In the genomic region with DNA sequence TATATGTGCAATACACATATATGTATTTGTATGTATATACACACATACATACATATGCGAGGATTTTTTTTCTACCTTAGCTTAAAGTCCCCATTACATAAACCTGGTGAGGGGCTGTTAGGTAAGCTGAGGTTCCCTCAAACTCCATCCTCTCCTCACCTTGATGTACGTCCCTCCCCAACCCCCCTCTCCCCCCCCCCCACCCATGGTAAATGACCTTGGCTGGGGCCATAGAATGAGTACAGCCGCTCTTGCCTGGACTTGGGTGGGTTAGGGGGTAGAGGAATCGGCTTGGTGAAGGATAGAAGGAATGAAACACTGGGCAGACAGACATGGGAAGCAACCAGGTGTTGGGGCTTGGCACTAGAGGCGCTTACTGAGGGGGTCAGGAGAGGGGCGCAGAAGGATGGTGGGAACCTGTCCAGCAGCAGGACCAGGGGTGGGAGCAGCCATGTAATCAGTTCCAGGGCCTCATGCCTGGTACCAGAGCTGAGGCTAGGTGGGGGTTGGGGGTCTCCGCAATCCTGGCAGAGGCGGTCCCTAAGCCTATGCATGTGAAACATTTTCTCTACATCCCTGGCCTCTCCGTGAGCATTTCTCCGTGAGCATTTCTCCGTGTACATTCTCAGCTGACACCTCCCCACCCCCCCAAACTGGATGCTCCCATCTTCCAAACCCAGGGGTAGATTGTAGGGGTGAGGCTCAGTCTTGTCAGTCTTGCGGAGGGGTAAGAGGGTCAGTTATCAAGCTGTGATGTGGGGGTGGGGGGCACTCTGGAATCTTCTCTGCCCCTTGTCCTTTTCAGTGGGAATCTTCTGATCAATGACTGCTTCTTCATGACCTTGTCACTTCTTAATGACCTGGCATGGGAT, we compare ENCODE assay signal across 8 mouse cellular contexts. TPM values are rescaled to one million over a fixed set of nuclear protein-coding genes. Genes with fewer than 3 reads are reported as not detected.
A peak's percentile ranks its signal among the peaks of the same experiment; 100 is the strongest.
DNase-seq lines count a peak whose midpoint lies in the region; ATAC-seq and TF ChIP-seq lines count a peak whose summit lies in the region.

No protein-coding gene starts in this region.

- TF ChIP-seq CTCF in layer of hippocampus, adult 2 months (conservative IDR thresholded peaks at IDR 0.05): no peak

- 26% methylated on average over 12 of the region's 12 CpGs for WGBS in embryonic facial prominence, embryonic 12.5 days

- peak overlapping the region; percentile 65 for H3K9ac ChIP-seq in embryonic facial prominence, embryonic 12.5 days

- peak; percentile 68; the same call in 1 of the 2 replicates for ATAC-seq in embryonic facial prominence, embryonic 12.5 days (ENCODE audit: insufficient number of reproducible peaks, insufficient read depth, low FRiP score, low TSS enrichment)

- no peak for DNase-seq in layer of hippocampus, adult 2 months (ENCODE audit: low spot score in 2 of 2)
- DNase-seq in layer of hippocampus, adult 8-10 months (ENCODE audit: low spot score in 2 of 2): no peak
- DNase-seq in left cerebral cortex, postnatal 36 days (ENCODE audit: low spot score in 2 of 2): peak; percentile 38 to 47
- peak; percentile 20 for DNase-seq in retina, embryonic 14.5 days (ENCODE audit: low spot score)
- DNase-seq in layer of hippocampus, adult 9-10 months (ENCODE audit: low spot score): no peak
- DNase-seq in layer of hippocampus, postnatal 14 days (ENCODE audit: low spot score in 2 of 2): no peak
- no peak for DNase-seq in thymus, postnatal 14 days

- no peaks in the 10 kb centered on the region for H3K9me3 ChIP-seq in embryonic facial prominence, embryonic 12.5 days

- intact Hi-C loops in left cerebral cortex, postnatal 36 days (cut with DNase I): no loop called here

- peaks cover 24% of the 10 kb centered on the region for H3K4me1 ChIP-seq in embryonic facial prominence, embryonic 12.5 days

- H3K27ac ChIP-seq in layer of hippocampus, adult 2 months: peak overlapping the region; percentile 97
- no peak overlapping the region for H3K27ac ChIP-seq in embryonic facial prominence, embryonic 12.5 days

- H3K36me3 ChIP-seq in embryonic facial prominence, embryonic 12.5 days: peaks cover 19% of the 10 kb centered on the region

- peak overlapping the region; percentile 83 for H3K4me2 ChIP-seq in embryonic facial prominence, embryonic 12.5 days (replicated peaks)

- no peaks in the 10 kb centered on the region for H3K27me3 ChIP-seq in embryonic facial prominence, embryonic 12.5 days

- peak overlapping the region; percentile 82 for H3K4me3 ChIP-seq in layer of hippocampus, adult 2 months
- peak overlapping the region; percentile 52 for H3K4me3 ChIP-seq in embryonic facial prominence, embryonic 12.5 days

RNA-seq across cellular contexts. Expression of a gene that starts 0.8 kb away (rescaled TPM):
- 100 to 1,000 TPM; 352 to 370 TPM for total RNA-seq in layer of hippocampus, adult 2 months (2021)
- total RNA-seq in layer of hippocampus, adult 8-10 months (2022): 100 to 1,000 TPM; 365 to 380 (median 374) TPM
- polyA plus RNA-seq in embryonic facial prominence, embryonic 12.5 days (2016; fragmentation: Nextera tagmentation; extraction: Ambion mirVana): 8.6 and 9.2 TPM in 2 replicates
- total RNA-seq in left cerebral cortex, postnatal 36 days (2021): 100 to 1,000 TPM; 399 to 446 TPM
- 100 to 1,000 TPM; 360 to 375 TPM for total RNA-seq in layer of hippocampus, postnatal 14 days (2021)

RNA-seq across cellular contexts. Expression of a gene that starts 9.6 kb away (rescaled TPM):
- total RNA-seq in layer of hippocampus, adult 2 months (2021): 10 to 100 TPM; 50.1 to 50.2 TPM
- 10 to 100 TPM; 39.8 to 49.2 (median 45.5) TPM for total RNA-seq in layer of hippocampus, adult 8-10 months (2022)
- 181 and 190 TPM in 2 replicates for polyA plus RNA-seq in embryonic facial prominence, embryonic 12.5 days (2016; fragmentation: Nextera tagmentation; extraction: Ambion mirVana)
- total RNA-seq in left cerebral cortex, postnatal 36 days (2021): 10 to 100 TPM; 40.7 to 42.9 TPM
- 10 to 100 TPM; 48.6 to 52.4 TPM for total RNA-seq in layer of hippocampus, postnatal 14 days (2021)

RNA-seq across cellular contexts. Expression of a gene that starts 19.9 kb away (rescaled TPM):
- total RNA-seq in layer of hippocampus, adult 2 months (2021): 1 to 10 TPM; 4.3 to 5.3 TPM
- total RNA-seq in layer of hippocampus, adult 8-10 months (2022): 1 to 10 TPM; 6.5 to 9.4 (median 7.8) TPM
- polyA plus RNA-seq in embryonic facial prominence, embryonic 12.5 days (2016; fragmentation: Nextera tagmentation; extraction: Ambion mirVana): 37.1 and 39.5 TPM in 2 replicates
- total RNA-seq in left cerebral cortex, postnatal 36 days (2021): 1 to 10 TPM; 5.7 to 6.7 TPM
- total RNA-seq in layer of hippocampus, postnatal 14 days (2021): 1 to 10 TPM; 5.8 to 7.8 TPM

RNA-seq across cellular contexts. Expression of a gene that starts 37.8 kb away (rescaled TPM):
- 10 to 100 TPM; 16.2 to 16.7 TPM for total RNA-seq in layer of hippocampus, adult 2 months (2021)
- 10 to 100 TPM; 13.1 to 20.2 (median 15.3) TPM for total RNA-seq in layer of hippocampus, adult 8-10 months (2022)
- polyA plus RNA-seq in embryonic facial prominence, embryonic 12.5 days (2016; fragmentation: Nextera tagmentation; extraction: Ambion mirVana): 52.6 and 53.3 TPM in 2 replicates
- total RNA-seq in left cerebral cortex, postnatal 36 days (2021): 10 to 100 TPM; 13.3 to 19.4 TPM
- 10 to 100 TPM; 16.1 to 21.2 TPM for total RNA-seq in layer of hippocampus, postnatal 14 days (2021)

RNA-seq across cellular contexts. Expression of a gene that starts 37.9 kb away (rescaled TPM):
- total RNA-seq in layer of hippocampus, adult 2 months (2021): 10 to 100 TPM in 1 of 2 experiments, 1 to 10 TPM in 1; 9.3 to 12.7 TPM
- 10 to 100 TPM in 1 of 4 experiments, 1 to 10 TPM in 3; 7.7 to 10.8 (median 8.0) TPM for total RNA-seq in layer of hippocampus, adult 8-10 months (2022)
- 1.5 and 1.6 TPM in 2 replicates for polyA plus RNA-seq in embryonic facial prominence, embryonic 12.5 days (2016; fragmentation: Nextera tagmentation; extraction: Ambion mirVana)
- 10 to 100 TPM in 1 of 2 experiments, 1 to 10 TPM in 1; 10.0 to 11.1 TPM for total RNA-seq in left cerebral cortex, postnatal 36 days (2021)
- total RNA-seq in layer of hippocampus, postnatal 14 days (2021): 10 to 100 TPM in 1 of 2 experiments, 1 to 10 TPM in 1; 9.4 to 10.4 TPM

Comparison
In these comparisons a context has a peak if more than half of its experiments do, and no peak if none do; other contexts are left out.
1. DNase-seq: peak in left cerebral cortex, postnatal 36 days (2 of 2) and retina, embryonic 14.5 days (single experiment); none in layer of hippocampus, adult 2 months (0 of 2), layer of hippocampus, adult 8-10 months (0 of 2), layer of hippocampus, adult 9-10 months (single experiment), layer of hippocampus, postnatal 14 days (0 of 2) and thymus, postnatal 14 days (single experiment).